Mouse (Mus musculus) induced T-regulatory cell, adult 2 months (primary cell): ENCODE data around the gene Ankrd12.
A peak's percentile ranks its signal among the peaks of the same experiment; 100 is the strongest.

ENCODE experiments used
- DNase-seq: peaks from one replicate; pipeline ENCODE4 v3.0.0-alpha.2; 2012; ENCODE audit warnings: low read depth

Ankrd12 gene

DNA sequence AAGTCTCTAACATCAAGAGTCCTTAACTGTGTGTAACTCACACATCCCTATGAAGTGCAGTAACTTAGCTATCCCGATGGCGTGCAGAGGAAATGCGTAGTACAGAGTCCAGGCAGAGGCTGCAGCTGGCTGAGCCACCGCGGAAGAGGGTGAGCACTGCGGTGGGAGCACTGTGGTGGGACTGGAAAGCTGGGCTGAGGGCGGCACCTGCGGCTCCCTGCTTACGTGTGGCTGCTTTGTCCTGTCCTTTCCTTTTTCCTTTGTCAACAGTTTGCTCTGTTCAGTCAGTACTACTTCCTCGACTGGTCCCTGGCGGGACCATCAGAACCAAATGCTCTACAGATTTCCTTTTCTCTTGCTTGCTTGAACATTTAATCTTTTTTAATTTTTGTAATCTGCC is 109.1 kb downstream of the Ankrd12 start:
- no peak for DNase-seq

DNA sequence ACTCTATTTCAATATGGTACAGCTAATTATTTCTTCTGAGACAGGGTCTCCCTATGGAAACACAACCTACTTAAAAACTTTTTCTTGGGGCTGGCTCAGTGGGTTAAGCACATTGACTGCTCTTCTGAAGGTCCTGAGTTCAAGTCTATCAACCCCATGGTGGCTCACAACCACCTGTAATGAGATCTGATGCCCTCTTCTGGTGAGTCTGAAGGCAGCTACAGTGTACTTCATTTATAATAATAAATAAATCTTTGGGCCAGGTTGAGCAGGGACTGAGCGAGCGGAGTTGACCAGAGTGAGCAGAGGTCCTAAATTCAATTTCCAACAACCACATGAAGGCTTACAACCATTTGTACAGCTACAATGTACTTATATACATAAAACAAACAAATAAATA is 114.6 kb downstream of the Ankrd12 start:
- DNase-seq, result no peak

GRCm38 (mm10) chr17:65961606-65962136 is 115.2 kb downstream of the Ankrd12 start:
- peak; percentile 84 for DNase-seq

DNA sequence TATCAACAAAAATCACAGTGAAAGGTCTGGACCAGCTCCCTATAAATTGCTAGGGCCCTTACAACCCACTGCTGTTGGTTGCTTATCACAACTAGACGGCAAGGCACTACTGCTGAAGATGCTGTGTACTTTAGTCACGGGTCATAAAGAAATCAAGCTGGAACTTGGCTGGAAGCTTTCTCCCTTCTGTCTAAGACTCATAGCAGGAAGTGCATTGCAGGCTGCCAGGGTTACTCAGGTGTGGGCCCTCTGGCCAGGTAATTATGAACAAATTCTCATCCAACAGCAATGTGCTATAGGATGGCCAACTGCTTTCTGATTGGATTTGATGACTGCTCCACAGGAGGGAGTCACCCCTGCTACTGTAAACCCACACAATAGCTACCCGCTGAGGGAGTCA is 117.9 kb downstream of the Ankrd12 start:
- DNase-seq, result no peak

DNA sequence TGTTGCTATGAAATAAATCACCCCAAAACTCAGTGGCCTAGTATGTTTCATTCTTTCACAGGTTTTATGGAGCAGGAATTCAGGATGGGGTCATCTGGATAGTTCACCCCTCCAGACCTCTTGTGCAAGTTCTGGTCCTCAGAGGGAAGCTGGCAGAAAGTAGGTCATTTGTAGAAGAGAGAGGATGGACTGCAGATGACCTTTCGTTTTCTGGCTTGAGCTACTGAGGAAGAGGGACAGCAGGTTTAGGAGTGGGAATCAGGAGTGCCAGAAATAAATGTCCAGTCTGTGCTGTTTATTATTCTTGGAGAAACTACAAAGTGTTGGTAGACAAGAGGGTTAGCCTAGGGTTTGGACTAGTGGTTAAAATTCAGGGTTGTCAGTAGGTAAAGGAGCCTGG is 118.5 kb downstream of the Ankrd12 start:
- DNase-seq, result no peak

- DNase-seq, result no peak
These were observed 119.0 kb downstream of the Ankrd12 start for GRCm38 (mm10) chr17:65957782-65958325.

DNA sequence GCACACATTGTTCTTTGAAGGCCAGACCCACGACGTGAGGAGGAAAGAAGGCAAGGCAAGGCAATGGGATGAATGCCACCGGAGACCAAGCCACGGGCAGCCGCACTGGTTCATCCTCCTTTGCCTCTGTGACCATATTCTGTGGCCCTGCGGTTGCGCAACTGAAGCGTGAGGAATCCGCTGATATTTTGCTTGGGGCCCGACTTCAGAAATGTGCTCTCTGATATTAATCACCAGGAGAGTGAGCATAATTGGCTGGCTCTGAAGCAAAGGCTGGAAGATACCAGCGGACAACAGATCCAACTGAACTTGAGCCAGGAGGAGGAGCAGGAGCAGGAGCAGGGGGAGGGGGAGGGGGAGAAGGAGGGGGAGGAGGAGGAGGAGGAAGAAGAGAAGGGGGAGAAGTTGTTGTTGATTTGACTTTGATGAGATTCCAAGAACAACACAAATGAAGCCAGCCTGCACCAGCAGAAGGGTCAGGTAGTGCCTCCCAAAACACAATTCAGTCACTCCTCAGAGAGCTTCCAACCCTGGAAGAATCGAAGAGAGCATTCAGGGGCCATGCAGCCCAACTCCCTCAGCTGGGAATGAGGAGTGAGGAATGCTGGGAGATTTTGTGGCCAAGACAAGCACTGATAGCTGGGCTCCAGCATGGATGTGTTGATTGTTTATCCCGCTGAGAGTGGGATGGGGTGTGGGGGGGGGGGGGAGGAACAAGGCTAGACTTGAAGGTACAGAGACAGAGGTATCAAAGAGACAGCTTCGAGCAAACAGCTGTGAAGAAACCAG is 119.7 kb downstream of the Ankrd12 start:
- no peak for DNase-seq

DNA sequence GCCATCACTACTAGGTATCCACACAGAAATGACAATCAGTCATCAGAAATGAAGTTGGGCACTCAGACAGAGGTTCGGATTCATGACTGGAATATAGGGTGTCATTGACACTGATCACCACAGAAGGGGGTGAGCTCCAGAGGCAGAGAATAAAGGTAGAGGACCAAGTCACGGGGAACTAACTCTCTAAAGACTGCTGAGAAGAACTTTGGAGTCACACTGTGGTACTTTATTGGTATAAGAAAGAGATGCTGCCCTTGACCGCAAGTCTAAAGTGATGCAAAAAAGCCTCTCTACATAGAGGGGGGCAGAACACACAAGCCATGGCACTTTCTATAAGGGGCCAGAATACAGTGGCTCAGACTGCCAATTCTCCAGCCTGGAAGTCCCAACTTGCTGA is 120.7 kb downstream of the Ankrd12 start:
- DNase-seq, result no peak

DNA sequence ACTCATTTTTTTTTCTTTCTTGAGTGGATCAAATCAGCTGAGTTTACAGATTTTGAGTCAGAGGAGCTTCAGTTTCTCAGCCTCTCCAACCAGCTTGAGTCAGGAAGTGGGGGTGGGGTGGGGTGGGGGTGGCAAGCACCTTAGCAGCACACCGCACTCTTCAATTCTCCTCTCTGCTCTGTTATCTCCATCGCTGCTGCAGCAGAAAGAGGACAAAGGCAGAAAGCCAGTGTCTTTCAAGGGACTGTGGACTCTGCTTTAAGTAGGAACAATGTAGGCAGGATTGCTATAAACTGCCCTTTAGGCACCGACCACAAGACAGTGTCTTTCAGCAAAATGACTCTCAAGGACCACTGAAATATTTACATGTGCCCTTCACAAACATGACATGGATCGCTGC is 122.9 kb downstream of the Ankrd12 start:
- DNase-seq, result peak; percentile 86

GRCm38 (mm10) chr17:65952083-65952482 is 124.8 kb downstream of the Ankrd12 start:
- DNase-seq, result peak; percentile 81

DNA sequence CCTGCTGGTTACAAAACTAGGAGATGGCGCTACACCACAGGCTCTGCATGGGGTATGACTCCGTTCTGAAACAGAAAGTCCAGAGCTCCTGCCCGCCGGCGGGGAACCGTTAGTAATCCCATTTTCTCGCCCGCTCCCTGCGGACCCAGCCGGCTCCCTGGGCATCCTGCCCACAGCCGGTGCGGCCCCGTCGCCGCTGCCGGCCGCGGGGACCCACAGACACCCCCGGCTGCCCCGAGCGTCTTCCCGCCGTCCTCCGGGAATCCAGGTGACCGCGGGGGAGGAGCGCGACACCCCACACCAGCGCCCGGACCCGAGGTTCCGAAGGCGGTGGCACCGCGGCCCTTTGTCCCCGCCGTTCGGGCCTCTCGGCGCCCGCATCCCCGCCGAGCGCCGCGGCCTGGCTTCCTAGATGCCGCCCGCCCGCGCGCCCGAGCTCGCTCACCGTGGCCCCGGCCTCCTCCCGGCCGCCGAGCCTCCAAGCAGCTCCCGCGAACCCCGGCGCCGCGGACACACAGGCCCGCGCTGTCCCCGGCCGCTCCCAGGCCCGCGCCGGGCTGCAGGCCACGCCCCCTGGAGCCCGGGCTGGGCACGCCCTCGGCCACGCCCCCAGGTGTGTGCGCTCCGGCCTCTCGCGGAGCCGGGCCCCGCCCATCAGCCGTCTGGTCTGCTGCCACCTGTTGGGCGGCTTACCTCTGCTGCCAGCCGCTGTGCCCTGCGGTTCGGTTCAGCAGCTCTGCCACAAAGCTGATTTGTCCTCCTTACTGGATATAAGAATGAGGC is 126.1 kb downstream of the Ankrd12 start, which contains the start of gene Twsg1:
Gene Twsg1, minus strand, starts transcription at position 605 of the 783 bp plus-strand sequence.
- DNase-seq, result peak; percentile 96

- DNase-seq, result no peak
These were observed 126.7 kb downstream of the Ankrd12 start for GRCm38 (mm10) chr17:65950183-65950582.

DNA sequence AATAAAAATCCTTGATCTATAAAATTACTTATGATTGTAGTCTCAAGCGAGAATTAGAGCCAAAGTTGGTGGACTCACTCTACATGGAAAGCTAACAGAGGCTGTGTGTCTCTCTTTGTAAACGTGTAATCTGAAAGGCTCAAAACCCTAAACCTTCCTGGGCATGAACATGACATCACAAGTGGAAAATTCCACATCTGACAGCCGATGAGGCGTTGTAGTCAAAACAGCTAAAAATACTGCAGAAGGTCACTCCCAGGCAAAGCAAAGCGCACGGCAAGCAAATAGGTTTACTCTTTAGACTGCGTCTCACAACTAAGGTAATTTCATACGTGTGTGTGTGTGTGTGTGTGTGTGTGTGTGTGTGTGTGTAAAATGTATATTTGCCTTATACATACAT is 129.6 kb downstream of the Ankrd12 start:
- peak; percentile 60 for DNase-seq

DNA sequence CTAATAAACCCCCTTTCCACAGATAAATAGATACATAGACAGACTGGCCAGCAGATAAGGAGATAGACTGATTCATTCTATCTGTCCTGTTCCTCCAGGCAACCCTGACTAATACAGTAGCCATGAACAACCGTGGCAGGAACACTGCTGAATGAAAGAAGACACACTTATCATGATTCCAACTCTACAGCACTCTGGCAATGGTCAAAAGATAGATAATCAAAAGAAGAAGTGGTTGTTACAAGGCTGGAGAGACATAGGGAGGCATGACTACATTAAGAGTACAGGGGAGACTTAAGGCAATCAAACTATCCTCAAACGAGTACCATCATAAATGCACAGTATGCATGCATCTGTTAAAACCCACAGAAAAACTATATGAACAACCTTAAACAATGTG is 131.5 kb downstream of the Ankrd12 start:
- DNase-seq, result no peak

DNA sequence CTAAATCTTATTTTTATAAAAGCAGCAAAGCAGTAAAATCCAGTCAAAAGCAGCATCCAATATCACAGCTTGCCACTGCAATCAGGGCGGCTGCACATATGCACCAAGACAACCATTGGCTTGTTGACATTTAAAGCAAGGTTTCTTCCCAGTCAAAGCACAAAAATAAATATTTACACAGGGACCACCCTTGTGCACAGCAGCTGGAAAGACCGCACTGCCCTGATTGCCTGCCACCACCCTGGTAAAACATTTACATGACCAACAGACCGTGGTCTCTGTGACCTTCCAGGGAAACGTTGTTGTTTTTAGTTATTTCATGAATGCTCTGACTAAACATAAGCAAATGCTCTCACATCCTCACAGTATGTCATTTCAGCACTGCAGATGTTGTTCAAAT is 134.5 kb downstream of the Ankrd12 start:
- DNase-seq, result no peak

GRCm38 (mm10) chr17:65941275-65941674 is 135.6 kb downstream of the Ankrd12 start:
- DNase-seq, result no peak

DNA sequence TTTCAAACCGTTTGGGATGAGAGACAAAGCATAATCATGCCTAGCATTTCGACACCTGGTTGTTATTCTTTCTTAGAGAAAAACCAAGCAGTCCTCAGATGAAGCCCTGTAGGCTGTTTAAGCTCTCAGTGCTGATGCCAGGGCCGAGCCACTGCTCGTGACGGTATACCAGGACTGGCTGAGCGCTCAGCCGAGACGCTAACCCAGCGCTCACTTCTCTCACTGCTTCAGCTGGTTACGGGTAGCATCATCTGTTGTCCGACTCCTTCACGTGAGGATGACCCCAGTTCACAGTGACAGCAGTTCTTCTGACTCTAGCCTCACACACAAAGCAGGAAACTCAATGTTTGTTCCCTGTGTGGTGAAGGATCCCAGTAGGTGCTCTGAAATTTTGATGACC is 136.7 kb downstream of the Ankrd12 start:
- DNase-seq, result no peak

DNA sequence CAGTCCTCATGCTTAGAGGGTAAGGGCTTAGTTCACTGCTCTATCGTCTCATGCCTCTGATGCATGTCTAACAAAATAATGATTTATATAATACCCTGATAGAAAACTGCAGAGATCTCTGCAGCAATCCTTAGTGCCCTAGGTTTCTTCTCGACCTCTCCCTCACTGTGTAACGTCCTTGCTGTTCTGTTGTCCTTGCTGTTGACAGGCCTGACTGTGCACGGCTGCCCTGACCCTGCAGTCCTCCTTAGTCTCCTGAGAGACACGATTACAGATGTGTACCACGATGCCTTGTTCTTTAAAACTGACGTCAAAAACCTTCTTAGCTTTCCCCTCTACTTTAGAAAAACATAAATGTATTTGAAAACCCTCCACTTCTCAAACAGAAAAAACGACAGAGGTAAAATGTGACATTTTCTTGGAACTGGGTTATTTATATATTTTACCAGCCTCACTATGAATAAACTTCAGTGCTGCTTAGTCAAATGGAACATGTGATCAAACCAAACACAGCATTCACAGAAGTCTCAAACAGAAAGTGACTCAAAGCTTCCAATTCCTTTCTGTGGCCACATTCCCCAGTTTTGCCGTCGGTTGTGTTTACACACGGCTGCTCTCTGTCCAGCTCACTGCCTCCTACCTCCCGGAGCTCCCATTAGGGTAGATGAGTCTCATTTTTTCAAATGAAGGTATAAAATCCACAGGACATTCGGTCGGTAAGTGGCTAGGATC is 137.3 kb downstream of the Ankrd12 start:
- DNase-seq, result peak; percentile 56

GRCm38 (mm10) chr17:65937671-65938070 is 139.2 kb downstream of the Ankrd12 start:
- no peak for DNase-seq

- peak; percentile 55 for DNase-seq
These were observed 143.1 kb downstream of the Ankrd12 start for GRCm38 (mm10) chr17:65933741-65934140.

GRCm38 (mm10) chr17:65931525-65931924 is 145.4 kb downstream of the Ankrd12 start:
- DNase-seq, result no peak

DNA sequence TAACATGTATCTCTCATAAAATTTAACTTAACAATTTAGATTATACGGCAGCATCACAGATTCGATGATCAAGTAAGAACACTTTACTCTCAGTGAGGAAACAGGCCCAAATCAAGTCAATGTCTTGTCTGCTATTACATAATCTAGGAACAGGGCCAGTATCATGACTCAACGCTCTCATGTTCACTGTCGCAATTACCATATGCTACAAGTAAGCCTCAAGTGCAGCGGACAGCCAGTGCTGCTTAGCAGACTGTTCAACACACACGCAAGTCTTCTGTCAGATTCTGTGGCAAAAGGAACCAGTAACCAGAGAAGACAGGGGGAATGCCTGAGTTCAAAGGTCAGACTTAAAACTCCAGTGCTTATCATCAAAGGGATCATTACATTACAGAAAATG is 145.9 kb downstream of the Ankrd12 start:
- DNase-seq, result peak; percentile 14
